Mouse (Mus musculus): Measurements from ENCODE around the gene Gm5447. TPM values are rescaled to one million over a fixed set of nuclear protein-coding genes. Genes with fewer than 3 reads are reported as not detected.
A peak's percentile ranks its signal among the peaks of the same experiment; 100 is the strongest.

Gm5447 gene
- polyA plus RNA-seq (2015; fragmentation: Nextera tagmentation; extraction: Ambion mirVana), result not detected in 2 replicates

GRCm38 (mm10) chr13:30973501-30974246 lies at the start of gene Gm5447, which contains the start of gene Exoc2:
Gene Gm5447 (plus strand): TSS chr13:30974204.
Gene Exoc2 (minus strand): TSS chr13:30974093.
- peak within 1 kb of the TSS; percentile 86 for H3K27ac ChIP-seq (replicated peaks)
- peak within 1 kb of the TSS; percentile 93 for H3K9ac ChIP-seq

GRCm38 (mm10) chr13:30924269-30924668 lies 49.7 kb upstream of the Gm5447 start:
- Histone ChIP-seq H3K4me2 (no peak overlapping the region), H3K36me3 (peaks cover 28% of the 10 kb centered on the region), H3K9me3 (no peaks in the 10 kb centered on the region), H3K4me1 (no peaks in the 10 kb centered on the region), H3K9ac (no peak overlapping the region), H3K27ac (replicated peaks) (no peak overlapping the region), H3K4me3 (no peak overlapping the region), H3K27me3 (replicated peaks) (no peaks in the 10 kb centered on the region)
- no peak for ATAC-seq (ENCODE audit: extremely low read depth, insufficient number of reproducible peaks, low FRiP score, low TSS enrichment)
- WGBS, result 92% methylated on average over 6 of the region's 6 CpGs

More at GRCm38 (mm10) chr13:30973501-30974246, at the start of gene Gm5447, which contains the start of gene Exoc2:
- Histone ChIP-seq H3K36me3 (no peaks in the 10 kb centered on the region), H3K27me3 (replicated peaks) (peaks cover 3% of the 10 kb centered on the region; the same call in 1 of the 2 replicates), H3K4me3 (peak within 1 kb of the TSS; percentile 98), H3K9me3 (no peaks in the 10 kb centered on the region), H3K4me2 (peak within 1 kb of the TSS; percentile 72), H3K4me1 (peaks cover 23% of the 10 kb centered on the region)
- WGBS, result under 1% methylated on average over 54 of the region's 54 CpGs
- peak; percentile 80 for ATAC-seq (ENCODE audit: extremely low read depth, insufficient number of reproducible peaks, low FRiP score, low TSS enrichment)

- no peak overlapping the region for H3K4me3 ChIP-seq
- no peak for ATAC-seq (ENCODE audit: extremely low read depth, insufficient number of reproducible peaks, low FRiP score, low TSS enrichment)
- H3K9me3 ChIP-seq, result no peaks in the 10 kb centered on the region
- whole genome bisulfite sequencing, result 62% methylated on average over 2 of the region's 2 CpGs
- no peaks in the 10 kb centered on the region for H3K27me3 ChIP-seq (replicated peaks)
- peaks cover 17% of the 10 kb centered on the region for H3K36me3 ChIP-seq
- H3K4me2 ChIP-seq, result no peak overlapping the region
- no peak overlapping the region for H3K27ac ChIP-seq (replicated peaks)
- H3K9ac ChIP-seq, result no peak overlapping the region
- no peaks in the 10 kb centered on the region for H3K4me1 ChIP-seq
Observed at GRCm38 (mm10) chr13:30929119-30929518, 44.9 kb upstream of the Gm5447 start.

- no peaks in the 10 kb centered on the region for H3K27me3 ChIP-seq (replicated peaks)
- no peak overlapping the region for H3K27ac ChIP-seq (replicated peaks)
- no peaks in the 10 kb centered on the region for H3K4me1 ChIP-seq
- WGBS, result 73% methylated on average over 4 of the region's 4 CpGs
- no peak overlapping the region for H3K4me3 ChIP-seq
- peaks cover 9% of the 10 kb centered on the region for H3K36me3 ChIP-seq
- H3K9ac ChIP-seq, result no peak overlapping the region
- no peak overlapping the region for H3K4me2 ChIP-seq
- no peaks in the 10 kb centered on the region for H3K9me3 ChIP-seq
- no peak for ATAC-seq (ENCODE audit: extremely low read depth, insufficient number of reproducible peaks, low FRiP score, low TSS enrichment)
Observed at GRCm38 (mm10) chr13:30931613-30932012, 42.4 kb upstream of the Gm5447 start.

GRCm38 (mm10) chr13:30932972-30933371 lies 41.0 kb upstream of the Gm5447 start:
- H3K27ac ChIP-seq (replicated peaks), result no peak overlapping the region
- H3K4me1 ChIP-seq, result no peaks in the 10 kb centered on the region
- peaks cover 13% of the 10 kb centered on the region for H3K36me3 ChIP-seq
- H3K4me3 ChIP-seq, result no peak overlapping the region
- no peaks in the 10 kb centered on the region for H3K27me3 ChIP-seq (replicated peaks)
- H3K9ac ChIP-seq, result no peak overlapping the region
- no peaks in the 10 kb centered on the region for H3K9me3 ChIP-seq
- no peak overlapping the region for H3K4me2 ChIP-seq
- WGBS, result 81% methylated on average over 6 of the region's 6 CpGs
- no peak for ATAC-seq (ENCODE audit: extremely low read depth, insufficient number of reproducible peaks, low FRiP score, low TSS enrichment)

- Histone ChIP-seq H3K9ac (no peak overlapping the region), H3K27me3 (replicated peaks) (no peaks in the 10 kb centered on the region), H3K4me3 (no peak overlapping the region), H3K9me3 (no peaks in the 10 kb centered on the region), H3K4me1 (peaks cover 23% of the 10 kb centered on the region), H3K27ac (replicated peaks) (0 out of 2 replicates have a peak overlapping the region, but pooled peaks have one; percentile 2), H3K4me2 (no peak overlapping the region), H3K36me3 (peaks cover 5% of the 10 kb centered on the region; the same call in 1 of the 2 replicates)
- ATAC-seq (ENCODE audit: extremely low read depth, insufficient number of reproducible peaks, low FRiP score, low TSS enrichment), result no peak
Observed at GRCm38 (mm10) chr13:30945788-30946187, 28.2 kb upstream of the Gm5447 start.

- Histone ChIP-seq H3K27me3 (replicated peaks) (no peaks in the 10 kb centered on the region), H3K27ac (replicated peaks) (no peak overlapping the region), H3K36me3 (peaks cover 5% of the 10 kb centered on the region; the same call in 1 of the 2 replicates), H3K9ac (no peak overlapping the region), H3K4me2 (no peak overlapping the region), H3K4me3 (no peak overlapping the region), H3K4me1 (peaks cover 23% of the 10 kb centered on the region), H3K9me3 (no peaks in the 10 kb centered on the region)
- 80% methylated on average over 15 of the region's 15 CpGs for WGBS
- ATAC-seq (ENCODE audit: extremely low read depth, insufficient number of reproducible peaks, low FRiP score, low TSS enrichment), result no peak
Observed at GRCm38 (mm10) chr13:30947129-30947528, 26.9 kb upstream of the Gm5447 start.

GRCm38 (mm10) chr13:30947540-30947939 lies 26.5 kb upstream of the Gm5447 start, which contains the start of gene Hus1b:
Gene Hus1b (minus strand): TSS chr13:30947759.
- H3K4me3 ChIP-seq, result no peak within 1 kb of the TSS
- no peaks in the 10 kb centered on the region for H3K9me3 ChIP-seq
- no peak for ATAC-seq (ENCODE audit: extremely low read depth, insufficient number of reproducible peaks, low FRiP score, low TSS enrichment)
- H3K9ac ChIP-seq, result no peak within 1 kb of the TSS
- peaks cover 23% of the 10 kb centered on the region for H3K4me1 ChIP-seq
- H3K36me3 ChIP-seq, result peaks cover 5% of the 10 kb centered on the region; the same call in 1 of the 2 replicates
- H3K27ac ChIP-seq (replicated peaks), result no peak within 1 kb of the TSS
- 87% methylated on average over 11 of the region's 11 CpGs for WGBS
- H3K27me3 ChIP-seq (replicated peaks), result no peaks in the 10 kb centered on the region
- H3K4me2 ChIP-seq, result no peak within 1 kb of the TSS

GRCm38 (mm10) chr13:30949181-30949580 lies 24.8 kb upstream of the Gm5447 start:
- Histone ChIP-seq H3K4me3 (no peak overlapping the region), H3K4me1 (peaks cover 23% of the 10 kb centered on the region), H3K27ac (replicated peaks) (no peak overlapping the region), H3K36me3 (peaks cover 5% of the 10 kb centered on the region; the same call in 1 of the 2 replicates), H3K9me3 (no peaks in the 10 kb centered on the region), H3K9ac (no peak overlapping the region), H3K27me3 (replicated peaks) (no peaks in the 10 kb centered on the region), H3K4me2 (no peak overlapping the region)
- ATAC-seq (ENCODE audit: extremely low read depth, insufficient number of reproducible peaks, low FRiP score, low TSS enrichment), result no peak
- WGBS, result 94% methylated on average over 9 of the region's 9 CpGs

- Histone ChIP-seq H3K27me3 (replicated peaks) (no peaks in the 10 kb centered on the region), H3K27ac (replicated peaks) (no peak overlapping the region), H3K9me3 (no peaks in the 10 kb centered on the region; the same call in 1 of the 2 replicates), H3K4me1 (peaks cover 15% of the 10 kb centered on the region), H3K4me3 (no peak overlapping the region), H3K4me2 (no peak overlapping the region), H3K9ac (no peak overlapping the region), H3K36me3 (peaks cover 4% of the 10 kb centered on the region; the same call in 1 of the 2 replicates)
- no peak for ATAC-seq (ENCODE audit: extremely low read depth, insufficient number of reproducible peaks, low FRiP score, low TSS enrichment)
- 80% methylated on average over 2 of the region's 2 CpGs for WGBS
Observed at GRCm38 (mm10) chr13:30952044-30952443, 22.0 kb upstream of the Gm5447 start.

- Histone ChIP-seq H3K36me3 (no peaks in the 10 kb centered on the region), H3K4me1 (peaks cover 4% of the 10 kb centered on the region; the same call in 1 of the 2 replicates), H3K9me3 (no peaks in the 10 kb centered on the region; the same call in 1 of the 2 replicates), H3K9ac (no peak overlapping the region), H3K4me2 (no peak overlapping the region), H3K27me3 (replicated peaks) (no peaks in the 10 kb centered on the region), H3K27ac (replicated peaks) (no peak overlapping the region), H3K4me3 (no peak overlapping the region)
- WGBS, result 38% methylated on average over 1 of the region's 1 CpGs
- no peak for ATAC-seq (ENCODE audit: extremely low read depth, insufficient number of reproducible peaks, low FRiP score, low TSS enrichment)
Observed at GRCm38 (mm10) chr13:30953580-30953979, 20.4 kb upstream of the Gm5447 start.
